Mouse (Mus musculus): ENCODE measurements at regions not wholly inside any gene's neighbourhood (a gene's known extent, or its start where the extent isn't known, plus 50 kb on each side); places are given as distances from the start of the nearest gene placed in this dataset.

- TF ChIP-seq CTCF (IDR thresholded peaks at IDR 0.05; ENCODE audit: low read depth): no peak
- no peak for TF ChIP-seq EP300 (IDR thresholded peaks at IDR 0.05; ENCODE audit: low read depth)
Observed at GRCm38 (mm10) chr1:47094498-47094897, 201.8 kb upstream of the Slc39a10 start.

Data from liver, embryonic 14.5 days (tissue).